Mouse (Mus musculus): ENCODE results near the gene Tnip1.

GRCm38 (mm10) chr11:54972789-54973188 lies 10.1 kb upstream of the Tnip1 start:
- TF ChIP-seq CTCF (conservative IDR thresholded peaks at IDR 0.05 in 1 of 2, IDR thresholded peaks at IDR 0.05 in 1 of 2; ENCODE audit: low read depth in 2 of 2, low read length in 2 of 2) (no peak), MEF2A (IDR thresholded peaks at IDR 0.05; ENCODE audit: borderline replicate concordance, low read depth, low read length) (no peak), RCOR1 (conservative IDR thresholded peaks at IDR 0.05; ENCODE audit: low read depth, low read length) (no peak; the same call in 1 of the 2 replicates), POLR2A (IDR thresholded peaks at IDR 0.05; ENCODE audit: low read depth, low read length) (no peak; the same call in 1 of the 2 replicates), MYC (IDR thresholded peaks at IDR 0.05; ENCODE audit: low read depth, low read length) (no peak), CHD2 (IDR thresholded peaks at IDR 0.05; ENCODE audit: low read length) (0 out of 2 replicates have a peak, but pooled peaks have one; percentile 1), USF1 (IDR thresholded peaks at IDR 0.05; ENCODE audit: low read depth, low read length) (no peak), BHLHE40 (IDR thresholded peaks at IDR 0.05; ENCODE audit: low read depth, low read length) (no peak), PAX5 (IDR thresholded peaks at IDR 0.05; ENCODE audit: low read length) (no peak), MAFK (IDR thresholded peaks at IDR 0.05; ENCODE audit: insufficient replicate concordance, low read length) (0 out of 2 replicates have a peak, but pooled peaks have one; percentile 28), MAZ (IDR thresholded peaks at IDR 0.05; ENCODE audit: low read depth, low read length) (peak; percentile 26; the same call in 1 of the 2 replicates), USF2 (conservative IDR thresholded peaks at IDR 0.05; ENCODE audit: low read depth, low read length) (no peak)
